Mouse (Mus musculus) testis, postnatal 10 days (tissue): ENCODE data around the gene Slc37a2.
A peak's percentile ranks its signal among the peaks of the same experiment; 100 is the strongest.
"Not testable (repeated sequence)": the region's sequence is repeated elsewhere in the genome, so short reads cannot be mapped to it uniquely, and the experiment has no call there.

Source experiments
- DNase-seq: peaks from one replicate; pipeline ENCODE4 v3.0.0; 2021; ENCODE audit warnings: low spot score

The Slc37a2 gene

GRCm38 (mm10) chr9:37255149-37255888 is at the start of gene Slc37a2:
Gene Slc37a2 (minus strand): TSS chr9:37255738.
- peak; percentile 76 for DNase-seq

DNA sequence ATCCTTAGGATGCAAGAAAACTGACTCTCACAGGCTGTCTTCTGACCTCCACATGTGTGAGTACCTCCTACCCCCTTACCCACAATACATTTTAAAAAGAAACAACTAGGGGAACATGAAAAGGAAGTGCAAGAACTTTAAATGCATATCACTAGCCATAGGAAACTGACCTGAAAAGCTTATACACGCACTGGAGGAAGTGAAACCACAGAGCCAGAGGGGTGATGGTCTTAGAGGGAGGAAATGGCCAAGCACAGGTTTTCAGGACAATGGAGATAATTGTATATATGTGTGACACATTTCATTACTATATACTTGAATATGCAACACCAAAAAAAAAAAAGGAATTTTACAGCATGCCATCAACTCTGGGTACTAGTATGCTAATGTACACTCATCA is 46.2 kb upstream of the Slc37a2 start:
- DNase-seq, result no peak

DNA sequence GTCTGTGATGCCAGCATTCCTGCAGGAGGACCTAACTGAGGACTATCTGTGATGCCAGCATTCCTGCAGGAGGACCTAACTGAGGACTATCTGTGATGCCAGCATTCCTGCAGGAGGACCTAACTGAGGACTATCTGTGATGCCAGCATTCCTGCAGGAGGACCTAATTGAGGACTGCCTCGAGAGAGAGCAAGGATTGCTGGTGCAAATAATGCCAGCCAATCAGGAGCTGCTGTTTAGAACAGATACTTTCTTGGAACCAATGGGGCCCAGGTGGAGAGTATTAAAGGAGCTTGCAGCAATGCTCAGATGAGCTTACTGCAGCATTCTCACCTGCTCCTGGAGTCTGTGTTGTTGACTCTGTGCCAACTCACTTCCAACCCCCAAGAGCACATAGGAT is 45.0 kb upstream of the Slc37a2 start:
- DNase-seq, result not testable (repeated sequence)

DNA sequence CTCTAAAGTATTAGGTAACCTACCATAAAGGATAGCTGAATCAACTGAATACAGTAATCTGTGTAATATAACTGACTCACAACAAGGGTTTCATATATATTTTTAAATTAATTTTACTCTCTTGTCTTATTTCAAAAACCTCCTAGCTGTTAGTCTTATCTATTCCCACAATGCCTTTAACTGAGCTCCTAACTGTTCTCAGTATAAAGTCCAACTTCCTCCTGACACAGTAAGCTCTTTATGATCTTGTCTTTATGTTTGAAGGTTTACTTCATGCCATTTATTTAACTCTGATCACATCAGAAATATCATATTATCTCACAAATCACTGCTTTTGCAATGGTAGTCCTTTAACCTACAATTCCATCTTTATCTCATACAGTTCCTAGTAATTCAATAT is 40.0 kb upstream of the Slc37a2 start:
- DNase-seq, result no peak

GRCm38 (mm10) chr9:37266622-37267021 is 11.1 kb upstream of the Slc37a2 start:
- DNase-seq, result no peak

GRCm38 (mm10) chr9:37255889-37256225 is 319 bp upstream of the Slc37a2 start:
- DNase-seq, result peak; percentile 83

DNA sequence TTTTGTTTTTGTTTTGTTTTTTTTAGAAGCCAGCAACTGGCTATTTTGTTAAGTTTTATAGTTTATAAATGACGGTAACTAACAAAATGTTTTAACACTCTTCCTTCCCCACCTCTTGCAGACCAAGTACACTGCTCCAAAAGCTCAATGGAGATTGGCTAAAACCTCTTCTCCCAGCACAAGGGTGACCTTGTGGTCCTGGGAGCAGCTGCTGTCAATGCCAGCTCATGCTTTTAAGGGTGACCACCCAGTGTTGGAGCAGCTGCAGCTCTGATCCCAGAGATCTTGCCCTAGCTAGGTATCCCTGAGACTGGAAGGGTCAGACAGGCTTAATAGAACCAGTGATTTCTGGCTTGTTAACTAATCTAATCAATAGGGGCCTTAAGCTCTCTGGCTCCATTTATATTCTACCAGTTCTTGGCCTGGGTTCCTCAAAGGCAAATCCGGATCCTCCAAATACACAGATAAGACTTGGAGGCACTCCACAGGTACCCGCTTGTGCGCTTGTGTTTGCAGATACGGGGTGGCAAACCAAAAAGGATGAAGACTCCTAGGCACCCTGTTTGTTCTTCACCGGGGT is 917 bp downstream of the Slc37a2 start:
- no peak for DNase-seq

- no peak for DNase-seq
Observed at GRCm38 (mm10) chr9:37250631-37251030, 4.9 kb downstream of the Slc37a2 start.

- DNase-seq, result no peak
Observed at GRCm38 (mm10) chr9:37249976-37250375, 5.6 kb downstream of the Slc37a2 start.

- peak; percentile 43 for DNase-seq
Observed at GRCm38 (mm10) chr9:37248381-37248906, 7.1 kb downstream of the Slc37a2 start.

DNA sequence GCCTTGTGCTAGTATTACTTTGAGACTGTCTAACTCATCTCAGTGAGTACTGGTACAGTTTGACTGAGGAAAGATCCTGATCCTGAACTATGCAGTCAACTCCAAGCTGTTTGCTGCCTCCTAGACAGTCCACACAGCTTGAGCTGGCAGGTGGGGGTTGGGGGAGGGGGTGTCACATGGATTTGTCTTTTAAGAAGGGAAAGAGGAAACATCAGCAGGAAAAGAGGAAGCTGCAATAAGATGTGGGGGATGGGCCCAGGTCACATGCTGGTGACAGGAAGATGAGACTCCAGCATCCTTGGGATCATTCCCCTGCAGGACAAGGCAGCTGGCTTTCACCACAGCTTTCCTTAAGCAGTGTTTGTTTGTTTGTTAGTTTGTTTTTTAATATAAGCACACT is 8.1 kb downstream of the Slc37a2 start:
- peak; percentile 44 for DNase-seq

- no peak for DNase-seq
Observed at GRCm38 (mm10) chr9:37245810-37246209, 9.7 kb downstream of the Slc37a2 start.

GRCm38 (mm10) chr9:37245404-37245803 is 10.1 kb downstream of the Slc37a2 start:
- DNase-seq, result no peak

GRCm38 (mm10) chr9:37244600-37244999 is 10.9 kb downstream of the Slc37a2 start:
- DNase-seq, result no peak

DNA sequence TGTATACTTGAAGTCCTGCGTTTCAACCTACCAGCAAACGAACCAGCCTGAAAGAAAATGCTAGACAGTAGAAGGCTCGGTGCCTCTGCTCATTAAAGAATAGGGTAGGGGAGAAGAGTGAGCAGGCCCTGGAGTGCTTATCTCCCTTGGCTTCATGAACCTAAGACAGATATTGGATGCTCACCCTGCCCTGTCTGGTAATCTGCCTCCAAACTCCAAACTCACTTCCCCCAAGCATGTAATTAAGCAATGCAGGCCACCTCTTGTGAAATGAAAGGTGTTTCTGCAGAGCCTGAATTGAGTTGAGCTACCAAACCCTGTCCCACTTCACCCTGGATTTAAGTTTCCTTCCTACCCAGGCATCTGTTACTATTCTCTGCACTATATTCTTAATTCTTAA is 12.8 kb downstream of the Slc37a2 start:
- no peak for DNase-seq

DNA sequence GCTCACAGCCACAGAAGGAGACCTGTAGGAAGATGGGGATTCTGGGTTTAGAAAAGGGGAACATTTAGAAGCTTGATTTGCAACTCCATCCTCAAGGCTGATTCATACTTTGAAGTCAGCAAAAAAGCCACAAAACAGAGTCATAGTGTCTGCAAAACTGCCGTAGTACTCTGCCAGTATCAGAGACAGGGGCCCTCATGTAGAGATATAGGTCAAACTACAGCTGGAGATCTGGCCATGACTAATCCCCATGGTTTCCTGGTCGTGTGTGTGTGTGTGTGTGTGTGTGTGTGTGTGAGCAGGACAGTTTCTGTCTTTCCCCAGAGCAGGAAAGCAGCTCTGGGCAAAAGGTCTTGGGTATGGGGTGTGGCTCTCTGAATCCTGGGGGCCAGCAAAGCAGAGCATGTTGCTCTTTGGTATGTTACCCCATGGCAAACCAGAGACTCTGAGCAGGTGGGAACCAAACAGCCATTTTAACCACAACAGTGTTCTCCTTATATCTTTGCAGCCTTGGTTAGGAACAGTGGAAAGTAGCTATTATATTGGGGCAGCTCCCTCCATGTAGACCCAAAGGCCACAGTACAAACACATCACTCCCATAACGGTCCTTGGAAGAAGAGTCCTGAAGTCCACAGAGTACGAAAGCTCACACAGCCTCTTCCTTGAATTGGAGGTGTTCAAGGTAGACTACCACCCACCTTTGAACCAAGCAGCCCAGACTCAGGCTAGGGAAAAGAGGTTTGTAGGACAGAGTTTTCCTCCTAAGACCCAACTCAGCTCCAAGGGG is 19.4 kb downstream of the Slc37a2 start:
- DNase-seq, result no peak

GRCm38 (mm10) chr9:37232201-37233195 is 23.0 kb downstream of the Slc37a2 start:
- DNase-seq, result no peak

DNA sequence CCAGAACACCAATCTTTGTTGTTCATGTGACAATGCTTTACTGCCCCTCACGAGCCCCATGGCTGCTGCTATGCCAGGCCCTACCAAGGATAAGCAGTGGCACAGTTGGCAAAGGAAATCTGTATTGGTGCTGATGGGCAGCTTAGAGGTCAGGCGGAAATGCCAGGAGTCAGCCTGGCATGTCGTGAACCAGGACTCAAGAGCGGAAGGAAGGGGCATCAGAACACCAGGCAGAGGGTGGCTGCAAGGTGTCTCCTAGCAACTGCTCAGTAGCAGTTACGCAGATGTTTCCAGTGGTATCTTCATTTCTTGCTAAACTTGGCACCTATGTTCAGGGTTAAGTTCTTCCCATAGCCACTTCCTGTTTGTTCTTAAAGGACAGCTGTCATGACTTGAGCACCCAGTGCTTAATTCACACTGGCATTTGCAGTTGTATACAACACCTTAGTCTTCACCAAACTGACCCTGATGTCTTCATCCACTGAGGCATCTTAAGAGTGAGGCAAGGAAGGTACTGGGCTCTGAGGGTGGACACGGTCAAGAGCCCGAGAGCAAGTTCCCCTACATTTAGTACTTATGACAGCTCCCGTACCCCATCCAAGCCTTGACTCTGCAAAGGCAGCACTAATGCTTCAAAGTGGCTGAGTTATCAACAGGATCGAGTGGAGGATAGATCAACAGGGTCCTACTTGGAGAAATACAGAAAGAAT is 24.9 kb downstream of the Slc37a2 start:
- DNase-seq, result no peak

DNA sequence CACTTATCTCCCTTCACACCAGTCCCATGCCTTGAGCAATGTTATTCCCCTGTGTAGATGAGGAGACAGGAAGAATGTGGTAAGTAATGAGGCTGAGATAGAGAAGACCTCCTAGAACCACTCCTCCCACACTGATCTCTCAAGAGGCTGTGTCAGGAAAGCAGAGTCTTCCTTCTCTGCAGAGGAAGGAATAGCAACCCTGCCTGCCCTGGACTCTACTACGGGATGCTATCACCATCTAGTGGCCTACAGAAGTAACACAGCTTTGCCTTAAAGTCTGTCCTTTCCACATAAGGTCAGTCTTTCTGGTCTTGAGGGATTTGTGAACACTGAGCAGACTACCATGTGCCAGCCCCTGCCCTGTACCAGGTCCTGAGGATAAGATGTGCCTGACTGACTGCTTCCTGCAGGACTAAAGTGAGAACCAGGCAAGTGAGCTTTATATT is 25.6 kb downstream of the Slc37a2 start:
- DNase-seq, result peak; percentile 58

GRCm38 (mm10) chr9:37225581-37225980 is 30.0 kb downstream of the Slc37a2 start:
- DNase-seq, result no peak

GRCm38 (mm10) chr9:37220755-37221154 is 34.8 kb downstream of the Slc37a2 start:
- DNase-seq, result no peak
